Mouse (Mus musculus): Measurements from ENCODE around the gene Iars2. TPM values are rescaled to one million over a fixed set of nuclear protein-coding genes. Genes with fewer than 3 reads are reported as not detected.
A peak's percentile ranks its signal among the peaks of the same experiment; 100 is the strongest.
"Not testable (repeated sequence)": the region's sequence is repeated elsewhere in the genome, so short reads cannot be mapped to it uniquely, and the experiment has no call there.

Gene Iars2
- total RNA-seq, 4 experiments from 2014 or later = 83.5 to 101 (median 93.1) TPM

GRCm38 (mm10) chr1:185331364-185331763 is 2.2 kb upstream of the Iars2 start:
- no peak for DNase-seq

- no peak for DNase-seq
Measured at GRCm38 (mm10) chr1:185329851-185330250, 655 bp upstream of the Iars2 start.

GRCm38 (mm10) chr1:185327754-185328345 is 1.3 kb downstream of the Iars2 start:
- not testable (repeated sequence) for DNase-seq

GRCm38 (mm10) chr1:185315846-185316568 is 13.2 kb downstream of the Iars2 start:
- DNase-seq = no peak

GRCm38 (mm10) chr1:185314546-185314945 is 14.7 kb downstream of the Iars2 start:
- no peak for DNase-seq

GRCm38 (mm10) chr1:185311949-185312348 is 17.2 kb downstream of the Iars2 start:
- no peak for DNase-seq

- DNase-seq = no peak
Measured at GRCm38 (mm10) chr1:185308908-185309307, 20.3 kb downstream of the Iars2 start.

- DNase-seq = no peak
Measured at GRCm38 (mm10) chr1:185308334-185308733, 20.9 kb downstream of the Iars2 start.

GRCm38 (mm10) chr1:185307645-185308044 is 21.6 kb downstream of the Iars2 start:
- no peak for DNase-seq

GRCm38 (mm10) chr1:185306836-185307235 is 22.4 kb downstream of the Iars2 start:
- no peak for DNase-seq

- no peak for DNase-seq
Measured at GRCm38 (mm10) chr1:185302816-185303215, 26.4 kb downstream of the Iars2 start.

- DNase-seq = no peak
Measured at GRCm38 (mm10) chr1:185298496-185298895, 30.7 kb downstream of the Iars2 start.

GRCm38 (mm10) chr1:185296850-185297249 is 32.3 kb downstream of the Iars2 start:
- DNase-seq = no peak

- no peak for DNase-seq
Measured at GRCm38 (mm10) chr1:185292646-185293360, 36.4 kb downstream of the Iars2 start.

GRCm38 (mm10) chr1:185291336-185291735 is 37.9 kb downstream of the Iars2 start:
- DNase-seq = no peak

GRCm38 (mm10) chr1:185289231-185289630 is 40.0 kb downstream of the Iars2 start:
- no peak for DNase-seq

- DNase-seq = no peak
Measured at GRCm38 (mm10) chr1:185287066-185287465, 42.1 kb downstream of the Iars2 start.

- no peak for DNase-seq
Measured at GRCm38 (mm10) chr1:185285171-185285570, 44.0 kb downstream of the Iars2 start.

- DNase-seq = peak; percentile 70
Measured at GRCm38 (mm10) chr1:185284740-185285139, 44.5 kb downstream of the Iars2 start.

GRCm38 (mm10) chr1:185283247-185283646 is 45.9 kb downstream of the Iars2 start:
- no peak for DNase-seq

GRCm38 (mm10) chr1:185282846-185283245 is 46.4 kb downstream of the Iars2 start:
- DNase-seq = no peak

GRCm38 (mm10) chr1:185280616-185281015 is 48.6 kb downstream of the Iars2 start:
- no peak for DNase-seq

GRCm38 (mm10) chr1:185279288-185279687 is 49.9 kb downstream of the Iars2 start:
- DNase-seq = no peak

GRCm38 (mm10) chr1:185277022-185277421 is 52.2 kb downstream of the Iars2 start:
- peak; percentile 63 for DNase-seq

Measured in adrenal gland, adult 8-10 months (tissue).